Mouse (Mus musculus): ENCODE measurements around the gene Snf8.

DNA sequence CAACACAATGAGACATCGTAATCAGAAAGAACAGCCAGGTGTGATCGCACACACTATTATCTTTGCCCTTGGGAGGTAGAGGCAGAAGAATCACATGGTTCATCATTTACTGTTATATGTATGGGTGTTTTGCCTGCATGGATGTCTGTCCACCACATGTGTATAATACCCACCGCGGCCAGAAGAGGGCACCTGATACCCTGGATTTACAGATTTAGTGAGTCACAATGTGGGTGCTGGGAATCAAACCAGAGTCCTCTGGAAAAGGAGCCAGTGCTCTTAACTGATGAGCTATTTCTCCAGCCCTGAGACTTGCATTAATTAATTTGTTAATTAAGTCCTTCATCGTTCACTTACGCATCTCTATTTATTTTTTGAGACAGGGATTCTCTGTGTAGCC lies 53.3 kb downstream of the Snf8 start:
- no peak for TF ChIP-seq CTCF (IDR thresholded peaks at IDR 0.05; ENCODE audit: low read depth, low read length)
- TF ChIP-seq GATA1 (IDR thresholded peaks at IDR 0.05; ENCODE audit: borderline replicate concordance, low read length): no peak
